Mouse (Mus musculus): ENCODE measurements around the gene Grhpr. TPM values are rescaled to one million over a fixed set of nuclear protein-coding genes. Genes with fewer than 3 reads are reported as not detected.

The Grhpr gene
- polyA plus RNA-seq, 1 experiment from 2014 or later, result 43.2 TPM

DNA sequence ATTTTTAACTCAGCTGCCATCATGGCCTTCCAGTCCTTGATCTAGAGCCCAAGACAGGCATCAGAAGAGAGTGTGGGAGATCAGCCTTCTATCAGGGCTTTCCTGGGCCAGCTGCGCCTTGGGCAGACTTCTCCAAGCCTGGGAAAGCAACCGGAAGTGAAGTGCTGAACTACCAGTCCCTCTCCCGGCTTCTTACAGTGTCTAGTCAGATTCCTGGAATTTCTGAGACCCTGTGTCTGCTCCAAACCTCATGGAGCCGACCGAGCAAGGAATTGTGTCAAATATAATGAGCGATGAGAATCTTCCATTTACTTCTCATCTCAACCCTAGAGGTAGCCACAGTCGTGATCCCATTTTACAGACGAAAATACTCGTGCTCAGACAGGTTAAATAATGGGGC lies 22.4 kb upstream of the Grhpr start:
- no peak for ATAC-seq (ENCODE audit: low FRiP score)
- no peak overlapping the region for H3K4me3 ChIP-seq
- no peaks in the 10 kb centered on the region for H3K36me3 ChIP-seq
- H3K9ac ChIP-seq, result no peak overlapping the region
- WGBS, result 91% methylated on average over 9 of the region's 9 CpGs
- no peaks in the 10 kb centered on the region for H3K4me1 ChIP-seq
- no peaks in the 10 kb centered on the region for H3K9me3 ChIP-seq (replicated peaks)
- no peaks in the 10 kb centered on the region for H3K27me3 ChIP-seq
- H3K4me2 ChIP-seq (replicated peaks), result no peak overlapping the region
- H3K27ac ChIP-seq, result no peak overlapping the region

DNA sequence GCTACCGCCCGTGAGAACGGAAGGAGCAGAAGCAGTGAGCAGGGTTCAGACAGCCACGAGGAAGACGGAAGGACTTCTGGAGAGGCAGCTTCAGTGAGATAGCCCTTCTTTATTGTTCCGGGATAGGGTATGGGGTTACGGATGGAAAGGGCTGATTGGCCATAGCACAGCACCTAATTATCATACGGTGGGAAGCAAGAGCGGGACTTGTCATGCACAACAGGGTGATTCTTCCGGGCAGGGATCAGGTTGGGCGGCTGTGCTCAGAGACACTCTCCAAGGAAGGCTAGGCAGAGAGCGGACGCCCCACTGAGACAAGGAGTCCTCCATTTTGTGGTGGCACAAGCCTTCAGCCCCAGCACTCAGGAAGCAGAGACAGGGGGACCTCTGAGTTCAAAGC lies 22.0 kb upstream of the Grhpr start:
- Histone ChIP-seq H3K36me3 (no peaks in the 10 kb centered on the region), H3K9ac (no peak overlapping the region), H3K4me1 (no peaks in the 10 kb centered on the region), H3K4me2 (replicated peaks) (no peak overlapping the region), H3K27me3 (no peaks in the 10 kb centered on the region), H3K4me3 (no peak overlapping the region), H3K9me3 (replicated peaks) (no peaks in the 10 kb centered on the region), H3K27ac (no peak overlapping the region)
- 90% methylated on average over 13 of the region's 13 CpGs for WGBS
- no peak for ATAC-seq (ENCODE audit: low FRiP score)

DNA sequence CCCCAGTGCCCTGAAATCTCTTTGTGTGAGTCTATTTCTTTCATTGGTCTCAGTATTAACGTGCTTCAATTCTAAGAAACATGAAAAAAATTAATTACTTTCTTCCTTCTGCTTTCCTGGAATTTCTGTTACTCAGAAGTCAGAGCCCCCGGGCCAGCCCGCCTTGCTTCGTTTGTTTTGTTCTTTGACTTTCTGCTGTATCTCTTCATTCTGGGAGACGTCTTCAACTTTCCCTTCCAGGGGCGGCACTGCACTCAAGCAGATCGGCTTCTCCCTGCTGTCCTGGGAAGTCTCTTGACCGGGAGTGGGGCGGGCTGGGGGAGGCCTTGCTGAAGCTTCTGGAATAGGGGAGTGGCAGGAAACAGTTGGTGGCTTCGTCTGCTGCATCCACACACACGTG lies 18.0 kb upstream of the Grhpr start:
- Histone ChIP-seq H3K27ac (no peak overlapping the region), H3K9ac (no peak overlapping the region), H3K36me3 (no peaks in the 10 kb centered on the region), H3K4me1 (no peaks in the 10 kb centered on the region), H3K4me2 (replicated peaks) (no peak overlapping the region), H3K9me3 (replicated peaks) (no peaks in the 10 kb centered on the region), H3K27me3 (no peaks in the 10 kb centered on the region), H3K4me3 (no peak overlapping the region)
- 73% methylated on average over 11 of the region's 11 CpGs for WGBS
- ATAC-seq (ENCODE audit: low FRiP score), result no peak

DNA sequence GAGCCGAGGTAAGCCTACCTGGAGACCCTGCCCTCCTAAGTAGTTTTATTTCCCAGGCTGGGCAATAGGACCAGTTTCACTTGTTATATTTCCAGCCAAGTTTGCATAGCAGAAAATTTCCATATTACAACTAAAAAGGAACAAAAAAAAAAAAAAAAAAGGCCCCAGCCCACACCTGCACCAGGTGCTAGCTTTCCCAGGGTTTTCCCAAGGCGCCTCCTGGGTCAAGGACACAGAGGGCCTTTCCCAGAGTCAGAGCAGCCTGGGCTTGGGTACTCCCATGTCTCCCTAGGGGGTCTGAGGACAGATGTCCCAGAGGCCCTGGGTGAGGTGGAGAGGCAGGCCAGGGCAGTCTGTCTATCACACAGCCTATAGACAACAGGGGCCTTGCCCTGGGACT lies 16.0 kb upstream of the Grhpr start:
- no peak for ATAC-seq (ENCODE audit: low FRiP score)
- H3K4me1 ChIP-seq, result peaks cover 7% of the 10 kb centered on the region
- no peaks in the 10 kb centered on the region for H3K36me3 ChIP-seq
- no peak overlapping the region for H3K27ac ChIP-seq
- H3K9ac ChIP-seq, result no peak overlapping the region
- WGBS, result 85% methylated on average over 2 of the region's 2 CpGs
- no peak overlapping the region for H3K4me3 ChIP-seq
- no peak overlapping the region for H3K4me2 ChIP-seq (replicated peaks)
- no peaks in the 10 kb centered on the region for H3K27me3 ChIP-seq
- no peaks in the 10 kb centered on the region for H3K9me3 ChIP-seq (replicated peaks)

DNA sequence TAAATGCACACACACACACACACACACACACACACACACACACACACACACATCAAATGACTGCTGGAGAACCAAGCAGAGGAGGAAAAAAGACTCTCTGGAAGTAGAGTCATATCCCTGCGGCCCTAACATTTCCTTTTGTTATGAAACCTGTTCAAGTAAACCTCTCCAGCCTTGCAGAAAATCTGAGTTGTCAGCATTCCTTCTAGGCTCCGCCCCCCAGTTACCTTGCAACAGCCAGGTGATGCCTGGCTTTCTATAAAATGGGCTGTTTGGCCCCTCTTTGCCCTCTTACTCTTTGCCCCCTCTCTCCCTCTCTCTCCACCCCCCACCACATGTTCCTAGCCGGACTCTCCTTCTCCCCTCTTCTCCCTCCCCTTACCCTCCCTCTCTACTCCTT lies 15.5 kb upstream of the Grhpr start:
- peaks cover 7% of the 10 kb centered on the region for H3K4me1 ChIP-seq
- no peak overlapping the region for H3K9ac ChIP-seq
- no peak overlapping the region for H3K27ac ChIP-seq
- H3K36me3 ChIP-seq, result no peaks in the 10 kb centered on the region
- no peak overlapping the region for H3K4me2 ChIP-seq (replicated peaks)
- WGBS, result 78% methylated on average over 3 of the region's 3 CpGs
- H3K4me3 ChIP-seq, result no peak overlapping the region
- no peaks in the 10 kb centered on the region for H3K27me3 ChIP-seq
- H3K9me3 ChIP-seq (replicated peaks), result no peaks in the 10 kb centered on the region
- ATAC-seq (ENCODE audit: low FRiP score), result no peak

DNA sequence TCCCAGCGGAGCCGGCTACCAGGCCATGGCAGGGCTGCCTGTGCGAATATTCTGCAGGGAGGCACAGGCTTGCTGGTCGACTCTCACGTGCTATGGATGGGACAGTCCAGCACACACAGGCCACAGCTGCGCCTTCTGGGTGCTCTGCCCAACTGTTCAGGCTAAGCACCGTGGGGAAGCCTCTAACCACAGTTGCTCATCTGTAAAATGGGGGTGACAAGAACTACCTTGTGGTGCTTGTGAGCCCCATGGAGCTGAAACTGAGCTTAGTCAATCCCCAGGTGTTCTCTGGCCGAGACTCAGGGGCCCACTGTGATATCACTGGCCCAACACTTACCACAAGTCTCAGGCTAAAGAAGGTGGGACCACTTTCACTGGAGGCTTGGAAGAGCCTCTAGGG lies 13.8 kb upstream of the Grhpr start:
- peaks cover 7% of the 10 kb centered on the region for H3K4me1 ChIP-seq
- no peak for ATAC-seq (ENCODE audit: low FRiP score)
- no peaks in the 10 kb centered on the region for H3K9me3 ChIP-seq (replicated peaks)
- H3K36me3 ChIP-seq, result no peaks in the 10 kb centered on the region
- no peak overlapping the region for H3K4me2 ChIP-seq (replicated peaks)
- H3K27me3 ChIP-seq, result 0 out of 2 replicates have a peak, but pooled peaks cover 2% of the 10 kb centered on the region
- no peak overlapping the region for H3K4me3 ChIP-seq
- 83% methylated on average over 8 of the region's 8 CpGs for WGBS
- no peak overlapping the region for H3K9ac ChIP-seq
- H3K27ac ChIP-seq, result no peak overlapping the region

DNA sequence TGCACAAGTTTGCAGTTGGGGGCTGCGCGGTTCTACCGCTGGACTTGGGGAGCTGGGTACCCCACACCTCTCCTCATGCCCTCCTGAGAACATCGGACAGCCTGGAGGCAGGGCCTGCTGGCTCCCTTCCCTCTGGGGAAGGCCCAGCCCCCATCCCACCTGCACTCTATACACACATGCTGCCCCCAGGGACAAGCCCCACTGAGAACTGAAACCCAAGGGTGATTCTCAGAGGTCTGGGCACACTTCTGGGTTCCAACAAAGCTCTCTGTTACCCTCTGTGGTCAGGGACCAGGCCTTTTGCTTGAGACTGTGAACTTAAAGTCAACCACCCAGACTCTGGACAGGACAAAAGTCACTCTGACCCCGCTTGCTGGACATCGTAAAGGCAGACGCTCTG lies 11.1 kb upstream of the Grhpr start:
- H3K4me1 ChIP-seq, result peaks cover 13% of the 10 kb centered on the region
- no peak overlapping the region for H3K27ac ChIP-seq
- H3K36me3 ChIP-seq, result no peaks in the 10 kb centered on the region
- no peak overlapping the region for H3K4me3 ChIP-seq
- WGBS, result 92% methylated on average over 7 of the region's 7 CpGs
- H3K9ac ChIP-seq, result no peak overlapping the region
- H3K27me3 ChIP-seq, result peaks cover 2% of the 10 kb centered on the region; the same call in 1 of the 2 replicates
- no peak overlapping the region for H3K4me2 ChIP-seq (replicated peaks)
- no peaks in the 10 kb centered on the region for H3K9me3 ChIP-seq (replicated peaks)
- ATAC-seq (ENCODE audit: low FRiP score), result no peak

DNA sequence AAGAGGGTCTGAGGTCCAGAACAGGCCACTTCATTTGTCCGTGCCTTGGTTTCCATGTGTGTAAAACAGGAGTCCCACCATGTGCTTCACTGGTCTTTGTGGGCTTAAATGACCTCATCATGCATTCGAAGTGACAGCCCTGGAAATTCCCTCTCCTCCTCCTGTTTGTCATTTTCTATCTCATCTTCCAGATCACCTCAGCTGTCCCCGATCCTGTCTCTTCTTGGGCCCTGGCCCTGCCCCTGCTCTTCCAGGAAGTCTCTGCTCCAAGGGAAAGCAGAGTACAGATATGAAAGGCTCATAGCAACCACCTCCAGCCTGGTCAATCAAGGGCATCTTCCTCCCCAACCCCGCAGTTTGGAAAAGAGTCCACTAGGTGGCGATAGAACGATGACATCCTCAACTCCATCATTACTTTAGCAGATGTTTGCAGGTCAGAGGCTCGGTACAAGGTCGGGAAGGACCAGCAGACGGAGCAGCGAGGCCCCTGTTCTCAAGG lies 10.5 kb upstream of the Grhpr start:
- Histone ChIP-seq H3K4me2 (replicated peaks) (no peak overlapping the region), H3K27ac (no peak overlapping the region), H3K4me1 (peaks cover 13% of the 10 kb centered on the region), H3K9ac (no peak overlapping the region), H3K4me3 (no peak overlapping the region), H3K9me3 (replicated peaks) (no peaks in the 10 kb centered on the region), H3K27me3 (peaks cover 2% of the 10 kb centered on the region; the same call in 1 of the 2 replicates), H3K36me3 (no peaks in the 10 kb centered on the region)
- ATAC-seq (ENCODE audit: low FRiP score), result no peak
- WGBS, result 23% methylated on average over 10 of the region's 10 CpGs

DNA sequence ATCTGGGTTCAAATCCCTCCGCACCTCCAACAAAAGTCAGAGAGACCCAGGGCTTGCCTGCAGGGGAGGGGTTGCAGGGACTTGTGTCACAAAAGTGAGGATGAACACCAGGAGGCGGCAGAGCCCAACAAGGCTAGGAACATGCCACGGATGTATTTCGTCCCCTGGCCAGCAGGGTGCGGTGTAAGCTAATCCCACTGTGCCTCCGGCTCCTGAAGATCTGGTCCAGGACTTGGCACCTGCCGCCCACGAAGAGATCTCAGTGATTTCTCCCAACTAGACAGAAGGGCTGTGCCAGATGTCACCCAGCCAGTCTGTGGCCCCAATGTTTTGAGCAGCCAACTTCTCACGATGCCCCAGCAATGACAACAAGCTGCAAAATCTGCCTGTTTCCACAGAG lies 7.7 kb upstream of the Grhpr start:
- peaks cover 2% of the 10 kb centered on the region; the same call in 1 of the 2 replicates for H3K27me3 ChIP-seq
- ATAC-seq (ENCODE audit: low FRiP score), result no peak; the same call in 1 of the 2 replicates
- no peaks in the 10 kb centered on the region for H3K36me3 ChIP-seq
- H3K9me3 ChIP-seq (replicated peaks), result no peaks in the 10 kb centered on the region
- H3K4me3 ChIP-seq, result 0 out of 2 replicates have a peak overlapping the region, but pooled peaks have one; percentile 8
- H3K9ac ChIP-seq, result no peak overlapping the region
- H3K4me2 ChIP-seq (replicated peaks), result peak overlapping the region; percentile 28
- no peak overlapping the region for H3K27ac ChIP-seq
- WGBS, result 14% methylated on average over 9 of the region's 9 CpGs
- H3K4me1 ChIP-seq, result peaks cover 12% of the 10 kb centered on the region

DNA sequence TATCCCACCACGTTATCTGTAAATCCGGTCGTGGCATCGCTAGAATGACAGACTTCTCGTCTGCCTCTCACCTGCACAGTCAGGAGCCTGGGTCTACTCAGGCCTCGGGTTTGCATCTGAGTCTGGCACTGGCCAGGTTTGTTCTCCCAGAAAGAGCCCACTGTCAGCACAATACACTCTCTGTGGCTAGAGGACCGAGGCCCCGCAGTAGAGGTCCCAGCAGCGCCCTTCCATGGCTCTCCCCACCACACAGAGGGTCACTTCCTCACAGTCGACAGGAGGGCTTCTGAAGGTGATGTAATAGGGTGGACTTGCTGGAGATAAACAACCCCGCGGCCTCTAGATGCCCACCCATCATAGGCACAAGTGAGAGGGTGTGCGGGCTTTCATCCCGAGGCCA lies 7.3 kb upstream of the Grhpr start:
- 62% methylated on average over 14 of the region's 14 CpGs for WGBS
- Histone ChIP-seq H3K27me3 (peaks cover 2% of the 10 kb centered on the region; the same call in 1 of the 2 replicates), H3K4me2 (replicated peaks) (peak overlapping the region; percentile 28), H3K36me3 (no peaks in the 10 kb centered on the region), H3K9ac (no peak overlapping the region), H3K4me3 (0 out of 2 replicates have a peak overlapping the region, but pooled peaks have one; percentile 8), H3K4me1 (peaks cover 7% of the 10 kb centered on the region; the same call in 1 of the 2 replicates), H3K9me3 (replicated peaks) (no peaks in the 10 kb centered on the region), H3K27ac (no peak overlapping the region)
- ATAC-seq (ENCODE audit: low FRiP score), result no peak

DNA sequence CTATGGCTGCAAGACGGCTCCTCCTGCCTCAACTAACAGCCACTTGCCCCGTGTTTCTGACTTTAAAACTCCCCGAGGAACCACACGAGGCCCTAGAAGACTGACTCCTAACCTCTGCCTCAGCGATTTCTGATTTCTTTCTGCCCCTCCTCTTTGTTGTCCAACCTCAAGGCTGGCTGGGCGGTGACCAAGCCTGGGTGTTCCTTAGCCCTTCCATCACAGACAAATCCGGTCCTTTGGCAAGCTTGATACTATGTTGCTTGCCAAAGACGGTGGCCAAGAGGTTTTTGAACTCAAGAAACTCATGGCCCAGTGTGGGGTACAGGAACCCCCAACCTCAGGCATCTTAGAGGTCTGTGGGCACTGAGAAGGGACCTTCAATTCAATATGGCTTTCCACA lies 6.9 kb upstream of the Grhpr start:
- Histone ChIP-seq H3K9me3 (replicated peaks) (no peaks in the 10 kb centered on the region), H3K4me2 (replicated peaks) (no peak overlapping the region), H3K4me1 (peaks cover 6% of the 10 kb centered on the region; the same call in 1 of the 2 replicates), H3K27me3 (peaks cover 2% of the 10 kb centered on the region; the same call in 1 of the 2 replicates), H3K4me3 (no peak overlapping the region), H3K27ac (no peak overlapping the region), H3K36me3 (no peaks in the 10 kb centered on the region), H3K9ac (no peak overlapping the region)
- ATAC-seq (ENCODE audit: low FRiP score), result no peak
- WGBS, result 74% methylated on average over 8 of the region's 8 CpGs

DNA sequence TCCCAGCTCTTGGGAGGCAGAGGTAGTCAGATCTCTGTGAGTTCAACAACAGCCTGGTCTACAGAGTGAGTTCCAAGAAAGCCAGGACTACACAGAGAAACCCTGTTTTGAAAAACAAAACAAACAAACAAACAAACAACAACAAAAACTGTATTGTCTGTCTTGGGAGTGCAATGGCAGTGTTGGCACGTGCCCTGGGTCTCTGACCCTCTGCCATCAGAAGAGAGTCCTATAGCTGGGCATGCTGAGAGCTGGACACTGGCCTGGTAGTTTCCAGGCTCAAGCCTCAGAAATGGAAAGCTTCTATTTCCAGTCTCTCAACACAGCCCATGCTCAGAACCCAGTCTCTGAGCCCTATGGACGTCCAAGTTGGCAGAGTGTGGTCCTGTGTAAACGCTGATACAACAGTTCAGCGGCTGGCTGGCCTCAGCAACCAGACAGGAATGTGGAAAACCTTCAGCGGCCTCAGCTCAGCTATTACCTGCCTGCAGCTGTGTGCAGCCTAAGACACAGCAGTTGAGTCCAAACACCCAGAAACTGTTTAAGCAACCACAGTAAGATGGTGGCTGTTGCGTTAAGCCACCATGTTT lies 5.1 kb upstream of the Grhpr start:
- no peak for ATAC-seq (ENCODE audit: low FRiP score)
- Histone ChIP-seq H3K4me2 (replicated peaks) (no peak overlapping the region), H3K27ac (no peak overlapping the region), H3K4me3 (no peak overlapping the region), H3K27me3 (peaks cover under 1% of the 10 kb centered on the region; the same call in 1 of the 2 replicates), H3K4me1 (peaks cover 6% of the 10 kb centered on the region; the same call in 1 of the 2 replicates), H3K9me3 (replicated peaks) (no peaks in the 10 kb centered on the region), H3K9ac (no peak overlapping the region), H3K36me3 (no peaks in the 10 kb centered on the region)
- 85% methylated on average over 6 of the region's 6 CpGs for WGBS
